Mouse (Mus musculus) frontal cortex, adult (tissue): ENCODE results near the gene Limch1.

ENCODE experiments used
- ATAC-seq: cut with Nextera tagmentation; 2 replicates; pipeline ENCODE4 v1.9.2; 2017; ENCODE audit warnings: mild to moderate bottlenecking, moderate library complexity, mixed read lengths; ENCODE audit not compliant: low TSS enrichment

Limch1 gene

GRCm38 (mm10) chr5:67025581-67025980, 280.0 kb downstream of the Limch1 start:
- no peak for ATAC-seq

- no peak for ATAC-seq
Measured at GRCm38 (mm10) chr5:67028786-67029185, 283.2 kb downstream of the Limch1 start.

DNA sequence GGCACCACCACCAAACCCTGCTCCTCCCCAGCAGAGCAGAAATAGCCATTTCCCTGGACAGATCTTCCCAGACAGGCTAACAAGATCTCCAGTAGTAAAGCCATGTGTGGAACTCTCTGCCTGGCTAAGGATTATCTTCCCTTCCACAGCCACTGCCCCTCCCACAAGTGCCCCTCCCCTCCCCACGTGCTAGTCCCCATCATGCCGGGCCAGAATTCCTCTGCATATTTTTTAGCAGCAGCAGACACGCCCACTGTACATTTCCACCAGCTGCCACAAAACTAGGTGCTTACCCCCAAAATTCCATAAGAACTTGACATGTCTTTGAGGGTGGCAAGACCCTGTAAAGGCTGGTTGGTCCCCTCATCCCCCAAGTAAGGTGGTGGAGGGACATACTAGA, 284.3 kb downstream of the Limch1 start:
- no peak for ATAC-seq

GRCm38 (mm10) chr5:67032601-67033000, 287.0 kb downstream of the Limch1 start:
- ATAC-seq: no peak

GRCm38 (mm10) chr5:67043932-67044331, 298.3 kb downstream of the Limch1 start:
- no peak for ATAC-seq

- ATAC-seq: peak; percentile 81
Measured at GRCm38 (mm10) chr5:67048003-67048402, 302.4 kb downstream of the Limch1 start.

DNA sequence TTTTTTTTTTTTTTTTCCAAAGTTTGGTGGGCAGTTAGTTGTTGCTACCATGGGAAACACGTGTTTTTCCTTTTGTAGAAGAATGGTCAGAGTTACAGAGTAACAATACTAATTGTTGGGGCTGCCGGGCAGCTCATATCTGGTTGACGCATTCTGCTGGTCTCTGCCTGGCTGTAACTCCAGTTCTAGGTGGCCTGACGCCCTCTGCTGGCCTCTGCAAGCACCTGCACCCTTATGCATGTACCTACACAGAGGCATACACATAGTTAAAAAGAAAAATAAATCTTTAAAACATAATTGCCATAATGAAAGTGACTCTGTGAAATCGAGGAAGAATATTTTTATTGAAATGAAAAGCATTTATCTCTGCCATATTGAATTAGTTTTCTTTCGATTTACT, 312.2 kb downstream of the Limch1 start:
- ATAC-seq: no peak

DNA sequence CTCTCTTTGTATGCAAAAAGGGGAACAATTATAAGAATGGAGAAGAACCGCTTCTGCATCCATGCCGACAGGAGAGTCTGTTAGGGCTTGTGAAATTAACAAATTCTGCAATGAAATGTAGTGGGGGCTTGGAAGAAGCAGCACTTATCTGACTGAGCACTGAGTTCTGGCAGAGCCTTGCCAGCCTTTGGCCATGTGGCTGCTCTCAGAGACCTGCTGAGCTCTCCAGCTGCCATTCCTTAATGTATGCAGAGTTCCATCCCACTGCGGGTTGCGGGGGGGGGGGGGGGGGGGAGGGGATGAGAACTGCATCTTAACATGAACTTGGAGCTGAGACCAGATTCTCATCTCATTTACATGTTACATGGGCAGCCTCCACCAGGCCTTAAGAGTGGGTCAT, 314.9 kb downstream of the Limch1 start:
- ATAC-seq: no peak

DNA sequence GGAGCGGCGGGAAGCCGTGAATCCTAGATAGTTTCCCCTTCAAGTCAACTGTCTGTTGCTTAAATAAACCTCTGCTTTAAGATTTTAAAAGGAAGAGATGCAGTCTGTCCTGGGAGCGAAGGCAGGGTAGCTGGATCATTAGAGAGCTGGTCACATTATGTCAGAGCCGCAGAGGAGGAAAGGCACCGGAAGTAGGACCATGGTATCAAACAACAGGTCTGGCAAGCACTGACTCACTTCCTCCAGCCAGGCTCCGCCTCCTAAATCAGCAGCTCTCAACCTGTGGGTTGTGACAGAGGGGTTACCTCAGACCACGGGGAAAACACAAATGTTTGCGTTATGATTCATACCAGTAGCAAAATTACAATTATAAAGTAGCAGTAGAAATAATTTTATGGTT, 318.0 kb downstream of the Limch1 start:
- no peak for ATAC-seq

- no peak for ATAC-seq
Measured at GRCm38 (mm10) chr5:67083117-67083516, 337.5 kb downstream of the Limch1 start.

DNA sequence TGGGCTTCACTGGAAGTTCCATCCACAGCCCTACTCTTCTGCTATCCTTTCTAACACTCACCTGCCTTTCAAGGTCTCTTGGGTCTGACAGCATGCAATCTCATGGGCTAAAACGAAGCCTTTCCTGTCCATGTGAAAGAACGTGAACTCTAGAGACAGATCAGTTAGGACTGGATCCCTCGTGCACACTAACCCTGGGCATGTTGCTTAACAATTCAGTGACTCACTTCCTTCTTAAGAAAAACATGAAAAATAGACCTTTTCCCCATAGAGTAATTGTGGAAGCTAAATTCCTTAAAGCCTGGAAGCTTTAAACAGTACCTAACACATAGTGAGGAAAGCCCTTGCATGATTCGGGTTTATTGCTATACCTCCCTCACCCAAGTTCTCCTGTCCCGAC, 345.2 kb downstream of the Limch1 start:
- no peak for ATAC-seq

- no peak for ATAC-seq
Measured at GRCm38 (mm10) chr5:67091766-67092165, 346.1 kb downstream of the Limch1 start.

DNA sequence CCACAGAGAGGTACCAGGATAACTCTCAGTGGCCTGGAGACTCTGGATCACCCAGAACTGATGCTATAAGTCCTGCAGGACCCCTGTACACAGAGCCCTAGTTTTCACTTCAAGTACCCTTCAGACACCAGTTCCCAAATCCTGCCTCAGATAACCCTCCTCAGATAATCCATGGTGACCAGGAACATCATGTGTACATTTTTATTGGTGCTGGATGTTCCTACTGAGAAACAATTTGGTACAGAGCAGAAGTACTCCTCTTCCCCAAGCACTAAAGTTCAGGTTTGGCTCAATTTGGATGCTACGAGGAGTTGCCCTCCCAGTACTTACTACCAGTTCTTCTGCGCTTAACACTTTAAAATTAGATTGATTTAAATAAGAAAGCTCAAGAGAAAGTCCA, 348.4 kb downstream of the Limch1 start:
- no peak for ATAC-seq

DNA sequence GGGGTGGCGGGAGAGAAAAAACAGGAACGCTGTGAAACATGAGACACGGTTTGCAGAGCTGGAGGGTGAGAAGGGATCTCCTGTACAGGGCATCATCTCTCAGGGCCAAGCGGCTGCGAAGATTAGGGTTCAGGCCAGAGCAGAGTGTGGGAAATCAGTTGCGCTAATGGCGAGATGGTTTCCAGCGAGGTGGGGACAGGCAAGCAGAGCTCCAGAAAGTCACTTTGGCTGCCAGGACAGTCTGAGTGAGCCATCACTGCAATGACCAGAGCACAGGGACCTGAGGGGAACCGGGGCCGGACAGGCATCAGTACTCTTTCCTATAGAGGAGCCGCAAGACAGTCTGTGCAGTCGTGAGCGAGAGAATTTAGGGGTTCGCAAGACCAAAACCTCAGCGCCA, 349.5 kb downstream of the Limch1 start:
- no peak for ATAC-seq

GRCm38 (mm10) chr5:67095651-67096377, 350.2 kb downstream of the Limch1 start:
- no peak for ATAC-seq

DNA sequence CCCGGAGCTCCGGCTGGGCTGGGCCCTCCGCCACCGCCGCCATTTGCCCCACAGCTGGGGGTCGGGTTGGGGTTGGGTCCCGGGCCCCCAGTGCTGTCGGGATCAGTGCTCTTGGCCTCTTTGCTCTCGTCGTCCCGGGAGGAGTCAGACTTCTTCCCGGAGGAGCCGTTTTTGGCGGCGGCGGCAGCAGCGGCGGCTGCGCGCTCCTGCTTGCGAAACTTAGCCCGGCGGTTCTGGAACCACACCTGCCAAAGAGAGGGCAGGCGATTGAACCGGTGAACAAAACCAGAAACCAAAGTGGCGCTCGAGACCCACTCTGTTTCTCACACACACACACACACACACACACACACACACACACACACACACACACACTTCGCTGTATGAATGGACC, 350.7 kb downstream of the Limch1 start:
- no peak for ATAC-seq

DNA sequence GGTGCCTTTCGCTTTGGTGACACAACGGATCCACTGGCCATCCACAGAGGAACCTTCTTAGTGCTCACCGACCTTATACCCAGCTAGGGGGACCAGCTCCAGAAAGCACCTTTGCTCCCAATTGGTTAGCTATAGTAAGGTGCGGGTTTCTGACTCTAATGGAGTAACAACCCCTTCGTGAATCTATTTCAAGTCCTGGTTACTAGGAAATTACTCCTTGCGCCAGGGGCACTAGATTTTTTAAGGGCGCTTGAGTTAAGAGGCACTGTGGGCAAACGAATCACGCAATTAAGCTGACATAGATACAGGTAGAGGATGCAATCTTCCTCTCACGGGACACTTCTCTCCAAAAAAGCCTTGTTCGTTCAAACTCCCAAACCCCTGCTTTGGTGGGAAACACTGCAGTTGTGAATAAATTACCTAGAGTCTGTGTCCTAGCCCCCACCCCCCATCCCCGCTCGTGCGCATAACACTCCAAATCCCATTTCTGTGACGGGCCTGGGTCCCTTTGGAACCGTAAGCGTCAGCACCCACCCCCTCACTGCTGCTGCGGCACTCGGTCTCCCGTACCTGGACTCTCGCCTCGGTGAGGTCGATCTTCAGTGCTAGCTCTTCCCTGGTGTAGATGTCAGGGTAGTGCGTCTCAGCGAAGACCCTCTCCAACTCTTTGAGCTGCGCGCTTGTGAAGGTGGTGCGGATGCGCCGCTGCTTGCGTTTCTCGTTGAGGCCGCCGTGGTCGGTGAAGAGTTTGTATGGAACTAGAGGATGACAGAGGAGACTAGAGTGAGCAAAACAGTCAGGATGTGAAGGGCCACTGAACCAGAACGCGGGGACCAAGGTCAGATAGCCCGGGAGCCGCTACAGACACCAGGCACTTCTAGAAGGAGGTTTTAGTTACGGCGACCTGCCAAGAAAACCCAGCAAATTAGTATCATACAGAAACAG, 351.8 kb downstream of the Limch1 start:
- no peak for ATAC-seq

- ATAC-seq: no peak
Measured at GRCm38 (mm10) chr5:67098051-67098732, 352.6 kb downstream of the Limch1 start.

GRCm38 (mm10) chr5:67098733-67099323, 353.2 kb downstream of the Limch1 start, which contains the start of gene Phox2b:
TSS of gene Phox2b (minus strand) at chr5:67099301.
- no peak for ATAC-seq

GRCm38 (mm10) chr5:67099393-67100271, 354.0 kb downstream of the Limch1 start:
- ATAC-seq: no peak
